Mouse (Mus musculus) right cerebral cortex, postnatal 36 days (tissue): ENCODE results near the gene Dda1.
"Not testable (repeated sequence)": the region's sequence is repeated elsewhere in the genome, so short reads cannot be mapped to it uniquely, and the experiment has no call there.

Experiments used
- DNase-seq, 2 experiments: peaks; one replicate each; pipeline ENCODE4 v3.0.0; 2022; ENCODE audit warnings: low spot score in 2 of 2, mixed read lengths in 1 of 2

The Dda1 gene

DNA sequence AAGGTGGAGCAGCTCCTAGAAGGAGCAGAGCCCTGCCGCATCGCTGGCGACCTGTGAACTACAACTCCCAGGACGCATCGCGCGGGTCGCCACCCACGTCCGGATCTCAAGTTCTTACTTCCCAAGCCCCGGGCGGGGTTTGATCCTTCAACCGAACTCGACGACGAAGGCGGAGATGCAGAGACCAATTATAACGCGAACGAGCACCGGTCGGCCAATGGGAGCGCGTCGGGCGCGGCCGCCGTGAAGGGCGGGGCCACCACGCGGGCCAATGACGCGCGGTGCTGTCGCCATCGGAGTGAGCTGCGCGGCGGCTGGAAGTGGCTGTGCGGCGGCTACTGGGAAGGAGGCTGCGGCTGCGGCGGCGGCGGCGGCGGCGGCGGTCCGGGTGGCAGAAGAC is at the start of gene Dda1:
Gene Dda1 (plus strand): TSS at position 284 of the 400 bp plus-strand sequence.
- DNase-seq, result peak; percentile 99

DNA sequence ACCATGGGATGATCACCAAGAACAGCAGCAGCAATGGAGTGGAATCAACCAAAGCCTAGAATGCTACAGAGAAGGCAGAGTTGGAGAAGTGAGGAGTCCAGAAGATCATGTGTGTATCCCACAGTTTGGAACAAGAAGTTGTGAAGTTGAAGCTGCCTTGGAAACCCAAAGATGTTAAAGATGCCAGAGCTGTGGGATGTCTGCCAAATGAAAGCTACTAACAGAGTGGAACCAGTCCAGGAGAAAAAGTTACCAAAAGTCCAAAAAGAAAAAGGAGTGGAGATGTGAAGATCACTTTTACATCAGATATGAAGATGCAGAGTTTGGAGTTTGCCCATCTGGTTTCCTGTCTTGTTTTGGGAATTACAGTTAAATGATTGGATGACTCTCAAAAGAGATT is 46.9 kb upstream of the Dda1 start:
- DNase-seq, result no peak

DNA sequence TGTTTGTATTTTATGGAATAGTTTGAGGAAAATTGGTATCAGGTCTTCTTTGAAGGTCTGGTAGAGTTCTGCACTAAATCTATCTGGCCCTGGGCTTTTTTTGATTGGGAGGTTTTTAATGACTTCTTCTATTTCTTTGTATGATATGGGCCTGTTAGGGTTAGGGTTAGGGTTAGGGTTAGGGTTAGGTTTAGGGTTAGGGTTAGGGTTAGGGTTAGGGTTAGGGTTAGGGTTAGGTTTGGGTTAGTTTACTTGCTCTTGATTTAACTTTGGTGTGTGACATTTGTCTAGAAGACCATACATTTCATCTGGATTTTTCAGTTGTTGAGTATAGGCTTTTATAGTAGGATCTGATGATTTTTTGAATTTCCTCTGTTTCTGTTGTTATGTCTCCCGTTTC is 36.1 kb upstream of the Dda1 start:
- DNase-seq, result not testable (repeated sequence)

DNA sequence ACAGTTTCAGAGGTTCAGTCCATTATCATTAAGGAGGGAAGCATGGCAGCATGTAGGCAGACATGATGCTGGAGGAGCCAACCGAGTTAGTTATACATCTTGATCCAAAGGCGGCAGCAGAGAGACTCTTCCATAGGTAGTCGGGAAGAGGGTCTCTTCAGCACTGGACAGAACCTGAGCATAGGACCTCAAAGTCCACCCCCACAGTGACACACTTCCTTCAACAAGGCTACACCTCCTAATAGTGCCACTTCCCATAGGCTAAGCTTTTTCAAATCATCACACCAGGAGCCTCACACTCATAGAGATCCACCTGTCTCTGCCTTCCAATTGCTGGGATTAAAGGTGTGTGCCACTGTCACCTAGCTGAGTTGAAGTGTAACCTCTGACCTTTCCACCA is 32.0 kb upstream of the Dda1 start:
- no peak for DNase-seq

DNA sequence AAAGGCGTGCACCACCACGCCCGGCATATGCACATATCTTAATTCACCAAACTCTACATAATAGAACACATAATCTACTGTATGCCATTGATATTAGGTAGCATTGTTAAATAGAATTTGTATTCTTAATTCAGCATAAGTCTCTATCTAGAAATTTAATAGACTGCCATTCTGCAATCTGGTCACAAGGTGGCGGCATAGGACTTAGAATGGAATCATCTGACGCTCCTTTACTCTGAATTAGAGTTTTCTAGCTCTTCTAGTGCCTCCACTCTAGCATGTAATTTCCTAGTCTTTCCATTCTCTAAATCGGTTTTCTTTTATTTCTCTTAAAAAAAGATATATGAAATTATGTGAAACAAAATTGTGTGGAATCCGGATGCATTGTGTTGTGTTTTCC is 27.6 kb upstream of the Dda1 start:
- no peak for DNase-seq

DNA sequence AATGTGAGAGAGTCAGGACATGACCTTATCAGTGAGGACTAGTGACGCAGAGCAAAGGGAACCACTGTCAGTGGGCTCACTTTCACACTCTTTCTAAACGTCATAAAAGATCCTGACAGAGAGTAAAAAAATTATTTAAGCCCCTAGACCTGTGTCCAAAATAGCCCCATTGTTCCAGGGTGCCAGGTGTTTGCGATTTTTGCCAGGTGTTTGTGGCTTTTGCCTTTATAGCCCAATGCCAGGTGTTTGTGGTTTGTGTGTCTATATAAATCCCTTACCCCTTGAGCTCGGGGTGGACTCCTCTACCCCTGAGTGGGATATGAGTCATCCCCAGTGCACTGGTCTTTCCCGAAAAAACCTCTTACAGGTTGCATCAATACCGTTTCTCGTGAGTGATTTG is 23.9 kb upstream of the Dda1 start:
- DNase-seq, result no peak

DNA sequence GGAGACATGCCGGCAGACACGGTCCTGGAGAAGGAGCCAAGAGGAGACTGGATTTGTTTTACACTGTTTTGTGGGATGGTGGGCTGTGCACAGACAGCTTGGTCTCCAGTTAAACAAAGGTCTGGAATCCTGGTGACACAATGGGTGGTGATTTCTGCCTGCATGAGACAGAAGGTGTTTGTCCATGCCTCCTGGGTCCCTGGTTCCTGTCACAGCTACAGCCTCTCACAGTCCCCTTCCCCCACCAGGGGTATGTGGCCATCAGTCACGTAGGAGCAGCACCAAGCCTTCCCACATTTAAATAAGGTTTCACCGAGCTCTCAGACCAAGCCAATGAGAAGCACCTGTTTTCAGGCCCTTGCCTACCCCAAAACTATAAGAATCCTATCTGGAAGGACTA is 17.7 kb upstream of the Dda1 start:
- DNase-seq, result no peak

DNA sequence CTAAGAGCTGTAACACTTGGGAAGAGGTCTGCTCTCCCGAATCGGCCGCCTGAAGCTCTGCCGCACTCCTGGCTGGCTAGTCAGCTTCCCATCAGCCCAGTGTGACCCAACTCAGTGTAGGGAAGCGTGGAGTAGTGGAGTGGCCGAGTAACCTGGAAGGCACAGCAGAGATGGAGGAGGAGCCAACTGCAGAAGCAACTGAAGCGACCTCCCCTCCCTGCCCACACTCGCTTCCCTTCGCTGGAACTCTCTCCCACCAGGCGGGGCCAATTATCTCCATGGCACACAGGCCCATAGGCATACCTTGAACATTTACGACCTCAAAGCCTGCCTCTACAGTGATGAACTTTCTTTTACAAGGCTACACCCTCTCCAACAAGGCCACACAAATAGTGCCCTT is 17.2 kb upstream of the Dda1 start:
- no peak for DNase-seq

DNA sequence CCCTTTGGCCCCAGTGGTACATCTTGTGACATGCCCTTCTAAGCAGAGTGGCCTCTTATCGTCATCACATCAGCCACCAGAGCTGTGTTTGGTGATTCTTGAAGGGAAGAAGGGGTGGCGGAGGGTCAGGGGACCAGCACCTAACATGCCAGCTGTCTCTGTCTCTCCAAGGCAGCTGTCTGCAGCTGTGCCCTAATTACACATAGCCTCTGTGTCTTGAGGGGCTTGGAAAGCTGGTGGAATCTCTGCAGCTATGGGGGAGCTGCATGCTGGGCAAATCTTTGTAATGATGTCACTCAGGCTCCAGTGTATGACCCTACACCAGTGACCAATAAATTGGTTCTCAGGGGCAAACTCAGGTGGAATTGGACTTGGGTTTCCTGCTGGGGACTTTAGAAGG is 16.3 kb upstream of the Dda1 start:
- no peak for DNase-seq

DNA sequence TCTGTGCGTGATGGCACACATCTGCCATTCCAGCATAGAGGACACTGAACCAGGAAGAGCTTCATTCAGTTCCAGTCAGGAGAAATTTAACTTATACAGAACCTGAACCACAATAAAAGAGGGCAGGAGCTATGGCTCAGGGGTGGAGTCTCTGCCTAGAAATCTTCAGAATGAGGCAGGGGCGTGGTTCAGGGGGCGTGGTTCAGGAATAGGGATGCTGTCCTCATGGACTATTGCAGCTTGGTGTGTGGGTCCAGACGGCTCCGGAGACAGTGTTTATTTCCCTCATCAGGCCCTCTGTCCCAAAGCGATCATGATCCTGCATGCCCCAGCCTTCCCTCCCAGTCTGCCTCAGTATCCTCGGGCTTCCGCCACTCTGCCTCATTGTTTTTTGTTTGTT is 14.3 kb upstream of the Dda1 start:
- no peak for DNase-seq

DNA sequence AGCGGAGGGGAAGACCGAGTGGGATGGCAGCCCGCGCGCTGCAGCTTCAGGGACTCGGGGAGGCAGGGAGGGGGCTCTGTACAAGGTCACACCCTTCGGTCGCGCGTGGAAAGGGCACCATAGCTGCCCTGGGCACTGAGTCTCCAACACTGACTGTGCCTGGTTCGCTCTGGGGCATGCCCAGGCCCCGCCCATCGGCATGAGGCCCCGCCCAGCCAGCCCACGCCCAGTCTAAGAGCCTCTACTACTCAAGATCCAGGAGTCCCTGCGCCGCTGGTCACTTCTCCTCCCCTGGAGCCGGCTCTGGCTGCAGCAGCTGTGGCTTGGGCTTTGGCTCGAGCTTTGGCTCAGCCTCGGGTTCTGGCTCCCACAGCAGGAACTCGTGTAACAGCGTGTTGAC is 12.1 kb upstream of the Dda1 start:
- no peak for DNase-seq

DNA sequence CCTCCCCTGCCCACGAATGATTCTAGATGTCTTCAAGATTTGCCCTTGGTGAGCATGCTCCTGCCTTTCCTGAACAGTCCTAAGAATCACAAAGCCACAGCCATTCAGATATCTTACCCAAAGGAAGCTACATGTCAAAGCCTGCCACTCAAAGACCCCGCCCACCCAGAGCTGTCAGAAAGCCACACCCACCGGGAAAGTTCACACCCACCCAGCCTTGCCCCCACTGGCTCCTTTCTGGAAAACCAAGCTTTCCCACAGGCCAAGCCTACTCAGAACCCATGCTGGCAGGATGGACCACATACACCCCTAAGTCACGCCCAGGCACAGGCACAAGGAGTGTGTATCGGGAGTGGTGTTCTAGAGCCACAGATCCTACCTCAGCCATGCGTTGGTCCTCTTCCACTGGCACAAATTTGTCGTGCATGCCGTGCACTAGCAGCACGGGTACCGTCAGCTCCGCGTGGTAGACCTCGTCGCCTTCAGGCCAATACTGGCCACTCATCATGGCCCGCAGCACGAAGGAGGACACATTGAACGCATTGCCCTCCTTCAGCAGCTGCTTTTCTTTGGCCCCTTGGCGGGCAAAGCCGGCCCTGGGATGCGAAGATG is 11.2 kb upstream of the Dda1 start:
- no peak for DNase-seq

DNA sequence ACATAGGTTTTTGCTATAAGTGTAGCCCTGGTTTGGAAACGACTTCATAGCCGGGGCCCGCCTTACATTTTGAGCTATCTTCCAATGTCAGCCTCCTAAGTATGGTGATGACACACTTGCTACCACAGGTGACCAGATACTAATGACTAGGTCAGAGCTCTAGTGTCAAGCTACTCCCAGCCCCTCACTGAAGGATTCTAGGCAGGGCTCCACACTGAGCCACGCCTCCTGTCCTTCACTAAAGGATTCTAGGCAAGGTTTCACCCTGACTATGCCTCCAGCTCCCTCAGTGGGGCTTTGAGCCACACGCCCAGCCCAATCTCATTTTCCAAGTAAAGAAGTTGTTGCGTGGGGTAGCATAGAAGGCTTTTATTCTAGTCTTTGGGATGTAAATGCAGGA is 8.3 kb upstream of the Dda1 start:
- no peak for DNase-seq

DNA sequence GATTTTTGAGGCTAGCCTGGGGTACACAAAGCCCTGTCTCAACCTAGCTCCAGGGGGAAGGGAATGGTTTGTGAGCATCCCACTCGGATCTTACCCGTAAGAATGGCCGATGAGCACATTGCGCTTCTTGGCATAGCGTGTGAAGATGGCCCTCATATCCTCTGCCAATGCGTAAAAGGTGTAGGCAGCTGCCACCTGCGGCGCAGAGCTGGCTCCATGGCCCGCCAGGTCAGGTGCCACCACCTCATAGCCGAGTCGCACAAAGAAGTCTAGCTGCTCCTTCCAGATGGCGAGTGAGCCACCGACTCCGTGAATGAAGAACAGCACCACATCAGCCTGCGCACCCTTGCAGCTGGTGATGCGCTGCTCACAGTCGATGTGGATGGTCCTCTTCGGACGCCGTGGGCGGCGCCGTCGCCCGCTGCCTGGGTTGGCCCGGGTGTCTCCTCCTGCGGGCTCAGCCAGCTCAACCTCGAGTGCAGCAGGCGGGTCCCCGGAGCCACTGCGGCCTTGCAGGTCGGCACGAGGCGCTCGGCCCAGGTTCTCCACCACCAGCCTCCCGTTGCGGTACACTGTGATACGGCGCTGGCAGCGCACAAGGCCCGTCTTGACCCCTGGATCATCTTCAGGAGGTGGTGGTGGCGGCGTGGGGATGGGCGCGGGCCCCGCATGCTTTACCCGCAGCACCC is 7.7 kb upstream of the Dda1 start:
- DNase-seq, result no peak

DNA sequence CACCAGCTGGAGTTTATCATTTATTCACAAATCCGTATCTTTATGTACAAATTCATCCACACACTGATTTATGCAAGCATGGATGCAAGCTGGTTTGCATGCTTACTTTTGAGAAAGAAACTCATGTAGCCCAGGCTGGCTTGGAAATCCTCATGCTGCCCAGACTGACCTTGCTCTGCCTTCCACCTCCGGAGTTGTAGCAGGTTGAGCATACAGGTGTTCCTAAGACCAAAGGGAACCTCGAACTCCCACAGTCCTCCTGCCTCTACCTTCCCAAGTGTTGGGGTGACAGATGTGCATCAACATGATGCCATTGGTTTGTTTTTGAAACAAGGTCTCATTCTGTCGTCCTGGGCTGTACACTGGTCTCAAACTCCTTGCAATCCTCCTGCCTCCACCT is 6.8 kb upstream of the Dda1 start:
- peak in 1 of 2 experiments; percentile 0 for DNase-seq

DNA sequence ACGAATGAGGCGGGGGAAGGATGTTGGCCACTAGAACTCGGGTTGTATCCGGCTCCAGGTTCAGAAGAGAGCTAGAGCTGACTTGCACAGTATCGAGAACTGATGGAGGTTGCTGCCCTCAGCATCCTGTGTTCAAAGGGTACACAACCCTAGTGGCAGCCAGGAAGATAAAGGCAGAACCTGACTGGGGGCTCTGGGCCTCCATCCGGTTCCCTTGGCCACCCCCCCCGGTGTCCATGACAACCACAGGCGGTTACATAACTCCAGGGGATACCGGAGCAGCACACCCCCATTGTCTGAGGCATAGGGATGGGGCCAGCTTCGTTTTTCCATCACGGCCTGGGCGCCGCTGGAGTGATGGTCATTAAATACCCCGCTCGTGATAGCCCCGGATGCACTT is 6.2 kb upstream of the Dda1 start:
- DNase-seq, result peak in 1 of 2 experiments; percentile 58

DNA sequence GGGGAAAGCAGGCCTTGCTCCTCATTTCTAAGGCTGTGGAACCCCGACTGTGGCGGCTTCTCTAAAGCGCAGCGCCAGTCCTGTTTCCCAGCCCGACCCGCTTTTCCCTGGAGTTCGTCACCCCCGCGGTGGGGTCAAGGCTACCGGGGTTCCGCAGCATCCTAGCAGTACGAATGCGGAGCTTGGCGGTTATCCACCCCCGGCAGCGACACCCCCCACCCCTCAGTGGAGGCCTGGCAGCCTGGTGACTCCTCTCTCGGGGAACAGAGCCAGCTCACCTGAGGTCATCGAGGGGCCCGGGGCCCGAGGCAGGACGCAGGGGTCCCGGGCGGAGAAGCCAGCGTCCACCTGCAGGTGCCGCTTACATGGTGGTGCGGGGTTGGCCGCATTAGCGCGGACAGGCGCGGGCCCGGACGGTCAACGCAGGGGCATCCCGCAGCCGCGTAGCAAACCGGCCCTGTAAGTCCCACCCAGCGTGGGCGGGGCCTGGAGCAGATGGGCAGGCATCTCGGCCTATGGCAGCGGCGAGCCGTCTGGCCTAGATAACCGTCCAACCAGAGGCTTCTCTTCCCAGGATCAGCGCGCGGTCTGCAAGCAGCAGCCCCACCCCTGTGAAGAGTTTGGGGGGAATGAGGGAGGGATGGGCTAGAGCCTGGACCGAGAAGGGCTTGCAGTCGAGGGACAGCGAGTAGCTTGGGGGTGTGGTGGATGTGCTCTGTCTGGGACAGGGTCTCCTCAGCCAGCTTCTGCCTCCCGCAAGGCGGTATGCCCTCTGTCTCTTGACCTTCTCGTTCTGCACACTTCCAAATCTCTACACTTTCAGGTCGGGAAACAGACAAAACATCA is 5.6 kb upstream of the Dda1 start, which contains the start of gene Abhd8:
Gene Abhd8 (minus strand): TSS at position 468 of the 846 bp plus-strand sequence.
- DNase-seq, result peak; percentile 98

DNA sequence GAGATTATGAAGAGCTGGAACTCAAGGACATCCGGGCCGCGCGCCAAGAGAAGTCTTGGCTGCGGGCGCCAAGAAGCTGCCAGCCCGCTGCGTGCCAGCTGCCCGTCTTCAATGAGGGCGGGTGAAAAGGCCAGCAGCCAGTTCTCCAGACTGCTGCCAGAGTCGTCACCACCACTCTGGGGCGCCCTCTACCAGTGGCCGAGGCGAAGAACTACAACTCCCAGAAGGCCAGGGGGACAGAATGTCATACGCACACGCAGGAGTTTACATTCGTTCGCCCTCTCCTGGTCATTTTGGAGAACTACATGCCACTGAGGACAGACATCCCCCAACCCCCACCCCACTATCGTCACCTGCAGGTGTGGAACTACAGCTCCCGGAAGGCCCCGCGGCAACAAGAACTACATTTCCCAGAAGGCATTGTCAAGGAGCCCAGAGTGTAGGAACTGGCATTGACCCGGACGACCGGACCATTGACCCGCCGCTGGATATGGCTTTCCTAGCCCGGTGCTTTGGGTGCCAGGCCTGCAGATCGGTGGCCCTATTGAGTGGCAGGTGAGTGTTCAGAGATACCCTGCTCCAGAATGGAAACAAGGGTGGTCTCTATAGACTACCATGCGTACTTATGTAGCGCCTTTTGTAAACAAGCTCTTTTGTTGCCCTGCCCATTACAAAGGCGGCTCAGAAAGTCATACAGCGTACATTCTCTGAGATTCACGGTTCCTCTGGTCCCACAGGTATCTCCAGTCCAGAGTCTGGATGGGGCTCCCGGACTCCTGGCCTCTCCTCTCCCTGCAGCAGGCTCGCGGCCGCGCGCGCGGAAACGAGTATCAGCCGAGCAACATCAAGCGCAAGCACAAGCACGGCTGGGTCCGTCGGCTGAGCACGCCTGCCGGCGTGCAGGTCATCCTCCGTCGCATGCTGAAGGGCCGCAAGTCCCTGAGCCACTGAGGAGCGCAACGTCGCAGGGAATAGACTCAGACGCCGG is 4.2 kb upstream of the Dda1 start, which contains the start of gene Mrpl34:
Gene Mrpl34 (plus strand): TSS at position 447 of the 988 bp plus-strand sequence.
- DNase-seq, result peak; percentile 99

DNA sequence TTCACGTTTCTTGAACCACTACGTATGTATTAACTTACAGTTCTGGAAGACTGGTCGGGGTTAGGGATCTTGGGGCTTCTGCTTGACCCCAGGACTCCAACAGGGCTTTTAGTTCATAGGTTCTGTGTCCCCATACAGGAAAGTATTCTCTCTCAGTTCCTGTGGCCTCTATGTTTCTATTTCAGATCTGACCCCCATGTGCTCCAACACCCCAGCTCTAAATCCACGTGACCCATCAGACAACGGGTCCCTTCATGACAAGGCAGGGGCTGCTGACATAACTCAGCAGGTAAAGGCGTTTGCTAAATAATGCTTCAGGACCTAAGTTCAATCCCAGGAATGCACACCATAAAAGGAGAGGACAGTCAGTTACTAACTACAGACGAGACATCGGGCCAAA is 3.3 kb upstream of the Dda1 start:
- no peak for DNase-seq

DNA sequence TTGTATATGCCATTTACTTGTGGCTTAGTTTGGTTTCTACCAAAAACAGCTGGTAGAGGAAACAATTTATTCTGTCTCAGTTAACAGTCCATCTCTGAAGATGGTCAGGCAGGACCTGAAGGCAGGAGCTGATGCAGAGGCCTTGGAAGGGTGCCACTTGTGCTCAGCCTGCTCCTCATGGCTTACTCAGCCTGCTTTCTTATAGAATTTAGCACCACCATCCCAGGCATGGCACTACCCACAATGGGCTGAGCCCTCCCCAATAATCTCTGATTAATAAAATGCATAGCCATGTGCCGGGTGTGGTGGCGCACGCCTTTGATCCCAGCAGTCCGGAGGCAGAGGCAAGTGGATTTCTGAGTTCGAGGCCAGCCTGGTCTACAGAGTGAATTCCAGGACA is 2.8 kb upstream of the Dda1 start:
- DNase-seq, result no peak

DNA sequence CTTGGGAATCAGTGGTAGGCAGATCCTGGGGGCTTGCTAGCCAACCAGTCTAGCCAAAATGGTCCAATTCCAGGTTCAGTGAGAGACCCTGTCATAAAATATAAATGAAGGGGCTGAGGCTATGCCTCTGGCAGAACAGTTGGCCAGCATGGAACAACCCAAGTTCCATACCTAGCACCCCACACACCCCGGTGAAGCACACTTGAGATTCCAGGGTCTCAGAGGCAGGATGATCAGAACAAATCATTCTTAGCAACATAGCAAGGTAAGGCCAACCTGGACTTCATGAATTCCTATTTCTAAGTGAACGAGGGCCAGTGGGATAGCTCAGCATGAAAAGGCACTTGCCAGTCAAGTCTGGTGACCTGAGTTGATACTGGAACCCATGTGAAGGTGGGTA is 1.8 kb upstream of the Dda1 start:
- no peak for DNase-seq

DNA sequence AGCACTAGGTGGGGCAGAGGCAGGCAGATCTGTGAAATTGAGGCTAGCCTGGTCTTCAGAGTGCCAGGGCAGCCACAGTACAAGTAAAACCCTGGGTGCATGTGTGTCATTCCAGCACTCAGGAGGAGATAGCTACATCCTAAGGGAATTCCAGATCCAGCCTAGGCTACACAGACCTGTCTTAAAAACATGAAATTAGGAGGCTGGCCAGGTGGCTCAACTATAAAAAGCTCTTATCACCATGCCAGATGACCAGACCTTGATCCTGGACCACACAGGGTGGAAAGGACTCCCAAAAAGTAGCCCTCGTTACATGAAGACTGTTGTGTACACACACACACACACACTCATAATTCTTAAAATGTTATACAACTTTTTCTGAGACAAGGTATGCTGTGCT is 998 bp upstream of the Dda1 start:
- no peak for DNase-seq
